Mouse (Mus musculus) ES-E14 (cell line): Measurements from ENCODE around the gene Igsf21. TPM values are rescaled to one million over a fixed set of nuclear protein-coding genes. Genes with fewer than 3 reads are reported as not detected.

ENCODE experiments used
- DNase-seq: peaks from one replicate; pipeline ENCODE4 v3.0.0-alpha.2; 2013; ENCODE audit warnings: low read depth, low spot score
- H3K27ac ChIP-seq: 2 replicates; pipeline ENCODE4 v1.5.1; 2012; ENCODE audit warnings: low read depth, mild to moderate bottlenecking, low read length, moderate library complexity, mixed read lengths; ENCODE audit not compliant: poor library complexity, insufficient read depth, severe bottlenecking
- H3K36me3 ChIP-seq: 2 replicates; pipeline ENCODE4 v1.6.1; 2012; ENCODE audit warnings: mild to moderate bottlenecking, low read length, moderate library complexity, mixed read lengths; ENCODE audit not compliant: control insufficient read depth, poor library complexity, insufficient read depth, severe bottlenecking
- H3K4me1 ChIP-seq, 2 experiments: fragments of 150-350 bp in 1 of 2; sonication (generic) in 1 of 2; 2 replicates each; pipeline ENCODE4 v1.6.1; 2012; ENCODE audit warnings: low read length in 2 of 2, mild to moderate bottlenecking in 1 of 2, mixed read lengths in 1 of 2; ENCODE audit not compliant: control insufficient read depth in 2 of 2, insufficient read depth in 2 of 2, poor library complexity in 1 of 2
- H3K4me3 ChIP-seq, 2 experiments: fragments of 150-350 bp in 1 of 2; sonication (generic) in 1 of 2; 2 replicates each; pipeline ENCODE4 v1.5.1; 2012; ENCODE audit warnings: low read length in 2 of 2, low read depth in 1 of 2, mild to moderate bottlenecking in 1 of 2, mixed read lengths in 1 of 2; ENCODE audit not compliant: insufficient read depth in 1 of 2, poor library complexity in 1 of 2, severe bottlenecking in 1 of 2
- H3K9ac ChIP-seq: 2 replicates; pipeline ENCODE4 v1.6.1; 2012; ENCODE audit warnings: low read depth, mild to moderate bottlenecking, low read length, mixed read lengths; ENCODE audit not compliant: poor library complexity, insufficient read depth, severe bottlenecking
- H3K9me3 ChIP-seq: fragments of 150-350 bp; sonication (generic); 2 replicates; pipeline ENCODE4 v1.6.1; 2012; ENCODE audit warnings: low read depth, mild to moderate bottlenecking, low read length; ENCODE audit not compliant: control insufficient read depth, insufficient read depth
- CHD2 ChIP-seq: IDR thresholded peaks from 2 replicates; pipeline ENCODE4 v1.6.1; 2014; ENCODE audit warnings: mild to moderate bottlenecking, low read depth, low read length, inconsistent platforms
- HCFC1 ChIP-seq: IDR thresholded peaks from 2 replicates; pipeline ENCODE4 v1.6.1; 2012; ENCODE audit warnings: low read length, inconsistent platforms, borderline replicate concordance; ENCODE audit not compliant: insufficient read depth
- MAFK ChIP-seq: IDR thresholded peaks from 2 replicates; pipeline ENCODE4 v1.6.1; 2014; ENCODE audit warnings: mild to moderate bottlenecking, low read depth, low read length, inconsistent platforms; ENCODE audit not compliant: insufficient read depth
- ZC3H11A ChIP-seq: IDR thresholded peaks from 2 replicates; pipeline ENCODE4 v1.6.1; 2012; ENCODE audit warnings: low read depth, mild to moderate bottlenecking, inconsistent platforms, low read length, borderline replicate concordance
- ZNF384 ChIP-seq: IDR thresholded peaks from 2 replicates; pipeline ENCODE4 v1.6.1; 2012; ENCODE audit warnings: low read depth, low read length, inconsistent platforms
- in situ Hi-C, 2 experiments: fragments of 600-800 bp; cut with MboI; formaldehyde crosslinking; loops; one replicate each; pipeline ENCODE4 v1.15.1; 2025; ENCODE audit warnings: low sequenced_read_pairs in 2 of 2, inconsistent platforms in 1 of 2; ENCODE audit not compliant: unreplicated experiment in 2 of 2
- total RNA-seq: library from RNA; depleted of rRNA; stranded (reverse); fragments of 300-350 nt; gene quantifications from 2 replicates; pipeline ENCODE4 v1.2.3, GENCODE M21; 2012

The Igsf21 gene
- total RNA-seq, 1 experiment, result 2.5 TPM

- Histone ChIP-seq H3K4me3 (peak overlapping the region; percentile 62 to 73; a peak in 3 of 4 replicates), H3K9me3 (no peaks in the 10 kb centered on the region), H3K9ac (no peak overlapping the region; the same call in 1 of the 2 replicates), H3K27ac (no peak overlapping the region), H3K4me1 (peaks cover 5 to 33% of the 10 kb centered on the region in 2 experiments; a peak in 3 of 4 replicates), H3K36me3 (no peaks in the 10 kb centered on the region)
- DNase-seq, result peak; percentile 82
- TF ChIP-seq ZC3H11A (no peak), HCFC1 (no peak), CHD2 (no peak), ZNF384 (no peak), MAFK (no peak)
- in situ Hi-C loops, result no loop called here
These were observed 241.7 kb downstream of the Igsf21 start for GRCm38 (mm10) chr4:140004932-140005331.

- in situ Hi-C loops, result no loop called here
- peak; percentile 77 for DNase-seq
These were observed 242.4 kb downstream of the Igsf21 start for GRCm38 (mm10) chr4:140004170-140004569.

GRCm38 (mm10) chr4:140002069-140002468 is 244.5 kb downstream of the Igsf21 start:
- no peak for TF ChIP-seq ZC3H11A
- no peak for TF ChIP-seq CHD2
- TF ChIP-seq HCFC1, result no peak
- TF ChIP-seq MAFK, result no peak
- no peak for TF ChIP-seq ZNF384
- H3K4me1 ChIP-seq, result peaks cover 5 to 33% of the 10 kb centered on the region in 2 experiments; a peak in 3 of 4 replicates
- in situ Hi-C loops, result no loop called here

More at GRCm38 (mm10) chr4:140004170-140004569, 242.4 kb downstream of the Igsf21 start:
- Histone ChIP-seq H3K4me3 (peak overlapping the region; percentile 62 to 73), H3K4me1 (peaks cover 5 to 33% of the 10 kb centered on the region in 2 experiments; a peak in 3 of 4 replicates), H3K9me3 (no peaks in the 10 kb centered on the region), H3K36me3 (no peaks in the 10 kb centered on the region), H3K9ac (peak overlapping the region; percentile 55), H3K27ac (no peak overlapping the region)
- TF ChIP-seq CHD2, result peak; percentile 72
- no peak for TF ChIP-seq MAFK

GRCm38 (mm10) chr4:140000911-140001310 is 245.7 kb downstream of the Igsf21 start:
- no peaks in the 10 kb centered on the region for H3K36me3 ChIP-seq

More at GRCm38 (mm10) chr4:140002069-140002468, 244.5 kb downstream of the Igsf21 start:
- Histone ChIP-seq H3K9me3 (no peaks in the 10 kb centered on the region), H3K9ac (peak overlapping the region; percentile 13; the same call in 1 of the 2 replicates), H3K27ac (no peak overlapping the region), H3K36me3 (no peaks in the 10 kb centered on the region), H3K4me3 (no peak overlapping the region)
- peak; percentile 50 for DNase-seq

GRCm38 (mm10) chr4:139999033-139999432 is 247.6 kb downstream of the Igsf21 start:
- no peak overlapping the region for H3K4me3 ChIP-seq
- no peak overlapping the region for H3K9ac ChIP-seq
- H3K4me1 ChIP-seq, result peaks cover 7 to 29% of the 10 kb centered on the region in 2 experiments; a peak in 3 of 4 replicates
- H3K9me3 ChIP-seq, result no peaks in the 10 kb centered on the region
- no peaks in the 10 kb centered on the region for H3K36me3 ChIP-seq
- TF ChIP-seq HCFC1 (no peak), MAFK (no peak), ZNF384 (no peak), ZC3H11A (no peak), CHD2 (no peak)
- in situ Hi-C loops, result no loop called here
- no peak for DNase-seq
- no peak overlapping the region for H3K27ac ChIP-seq

More at GRCm38 (mm10) chr4:140000911-140001310, 245.7 kb downstream of the Igsf21 start:
- TF ChIP-seq CHD2 (no peak), HCFC1 (no peak), ZC3H11A (no peak), ZNF384 (no peak), MAFK (no peak)
- Histone ChIP-seq H3K4me3 (no peak overlapping the region), H3K9ac (no peak overlapping the region), H3K27ac (no peak overlapping the region), H3K4me1 (peaks cover 5 to 31% of the 10 kb centered on the region in 2 experiments; a peak in 3 of 4 replicates), H3K9me3 (no peaks in the 10 kb centered on the region)
- no peak for DNase-seq
- in situ Hi-C loops, result no loop called here
